Mouse (Mus musculus) liver (tissue): ENCODE measurements around the gene Tufm.
A peak's percentile ranks its signal among the peaks of the same experiment; 100 is the strongest.

ENCODE experiments used
- DNase-seq: peaks from one replicate; pipeline ENCODE4 v3.0.0-alpha.2; 2020; ENCODE audit warnings: mixed read lengths

Gene Tufm

DNA sequence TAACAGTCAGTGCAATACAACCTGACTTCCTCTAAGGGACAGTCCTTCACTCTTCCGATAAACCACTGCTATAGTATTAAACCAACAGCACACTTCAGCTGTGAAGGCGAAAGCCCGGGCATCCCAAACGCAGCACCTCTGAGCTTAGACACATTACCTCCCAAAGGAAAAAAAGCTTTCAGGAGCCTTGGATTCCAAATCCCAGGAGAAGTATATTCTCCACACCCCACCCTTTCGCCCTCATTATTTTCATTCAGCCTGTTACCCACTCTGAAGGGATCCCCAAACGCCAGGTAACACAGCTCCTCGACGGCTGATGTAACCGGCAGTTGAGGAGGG, 14.5 kb downstream of the Tufm start:
- no peak for DNase-seq

DNA sequence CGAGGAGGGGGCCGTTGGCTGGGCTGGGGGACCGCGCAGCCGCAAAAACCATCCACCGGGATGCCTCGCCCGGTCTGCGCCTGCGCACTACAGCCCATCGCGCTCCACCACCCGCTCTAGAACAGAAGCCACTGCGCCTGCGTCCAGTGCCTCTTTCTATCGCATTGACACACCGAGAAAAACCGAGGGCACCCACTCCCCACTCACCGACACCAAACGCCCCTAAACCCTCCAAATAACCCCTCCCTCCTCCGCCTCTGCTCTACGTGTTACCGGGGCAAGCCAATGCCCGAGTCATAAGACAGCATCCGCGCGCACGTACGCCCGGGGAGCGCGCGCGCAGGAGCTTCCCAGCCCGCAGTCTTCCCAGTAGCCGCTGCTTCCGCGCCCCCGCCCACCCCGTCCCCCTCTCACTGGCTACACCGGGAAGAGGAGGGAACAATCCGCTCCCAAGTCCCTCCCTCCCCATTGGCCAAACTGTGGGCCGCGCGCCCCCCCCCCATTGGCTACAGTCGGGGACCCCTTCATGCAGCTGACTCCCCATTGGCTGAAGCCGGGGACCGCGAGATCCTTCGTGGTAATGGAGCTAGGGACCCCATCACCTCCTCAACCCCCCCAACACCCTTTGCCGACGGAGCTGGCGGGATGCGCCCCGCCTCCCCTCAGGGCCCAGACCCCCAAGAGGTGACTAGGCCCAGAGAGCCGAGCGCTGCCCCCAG, 15.0 kb downstream of the Tufm start:
- peak; percentile 96 for DNase-seq

DNA sequence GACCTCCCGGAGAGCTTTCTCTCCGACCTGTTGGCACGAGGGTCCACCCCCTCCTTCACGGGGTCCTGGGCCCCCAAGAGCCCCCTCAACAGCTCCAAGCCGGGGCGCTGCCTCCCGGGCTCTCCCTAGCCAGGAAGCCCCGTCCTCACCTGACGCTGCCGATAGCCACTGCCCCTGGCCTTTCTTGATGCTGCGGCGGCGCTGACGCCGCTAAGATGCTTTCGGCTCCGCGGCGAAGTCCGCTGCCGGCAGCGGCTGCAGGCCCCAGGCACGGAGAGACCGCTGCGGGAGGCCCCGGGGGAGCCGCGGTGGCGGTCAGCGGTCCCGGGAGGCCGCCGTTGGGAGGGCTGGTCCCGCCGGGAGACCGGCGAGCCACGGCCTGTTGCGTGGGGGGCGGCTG, 15.6 kb downstream of the Tufm start:
- no peak for DNase-seq

DNA sequence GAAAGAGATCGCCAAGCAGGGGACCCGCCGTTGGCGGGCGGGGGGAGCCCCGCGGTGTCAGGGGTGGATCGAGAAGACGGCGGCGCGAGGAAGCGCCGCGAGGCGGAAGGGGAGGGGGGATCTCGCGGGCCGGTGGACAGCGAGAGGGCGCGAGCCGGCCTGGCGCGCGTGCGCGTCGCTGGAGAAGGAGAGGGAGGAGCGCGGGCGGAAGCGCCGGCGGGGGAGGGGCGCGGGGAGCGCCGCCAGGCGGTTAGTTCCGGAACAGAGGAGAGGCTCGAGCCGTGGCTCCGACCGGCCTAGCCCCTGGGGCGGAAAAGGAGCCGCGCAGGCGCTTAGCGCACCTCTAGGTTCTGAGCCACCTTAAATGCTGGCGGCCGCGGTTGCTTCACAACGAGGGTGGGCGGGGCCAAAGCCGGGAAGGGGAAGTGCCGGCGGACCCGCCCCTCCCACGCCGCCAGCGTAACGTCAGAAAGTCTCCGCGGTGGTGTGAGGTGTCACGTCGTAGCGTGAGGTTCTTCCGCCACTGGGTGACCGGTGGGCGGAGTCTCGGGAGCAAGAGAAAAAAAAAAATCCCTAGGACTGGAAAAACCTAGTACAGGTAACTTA, 16.2 kb downstream of the Tufm start, which contains the start of gene Atxn2l:
Gene Atxn2l (minus strand): TSS at position 165 of the 606 bp plus-strand sequence.
- DNase-seq, result peak; percentile 99

DNA sequence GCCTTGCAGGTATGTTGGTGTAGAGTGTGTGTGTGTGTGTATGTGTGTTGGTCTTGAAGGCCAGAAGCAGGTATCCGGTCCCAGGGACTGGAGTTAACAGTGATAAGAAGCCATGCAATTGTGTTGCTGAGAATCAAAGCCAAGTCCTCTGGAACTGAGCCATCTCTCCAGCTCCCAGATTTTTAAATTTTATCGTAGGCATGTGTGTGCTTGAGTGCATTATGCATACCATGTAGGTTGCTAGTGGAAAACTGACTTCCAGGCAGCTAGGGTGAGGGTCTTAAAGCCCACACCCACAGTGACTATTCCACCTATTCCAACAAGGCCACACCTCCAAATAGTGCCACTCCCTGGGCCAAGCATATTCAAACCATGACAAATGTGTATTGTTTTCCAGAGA, 17.8 kb downstream of the Tufm start:
- DNase-seq, result no peak

DNA sequence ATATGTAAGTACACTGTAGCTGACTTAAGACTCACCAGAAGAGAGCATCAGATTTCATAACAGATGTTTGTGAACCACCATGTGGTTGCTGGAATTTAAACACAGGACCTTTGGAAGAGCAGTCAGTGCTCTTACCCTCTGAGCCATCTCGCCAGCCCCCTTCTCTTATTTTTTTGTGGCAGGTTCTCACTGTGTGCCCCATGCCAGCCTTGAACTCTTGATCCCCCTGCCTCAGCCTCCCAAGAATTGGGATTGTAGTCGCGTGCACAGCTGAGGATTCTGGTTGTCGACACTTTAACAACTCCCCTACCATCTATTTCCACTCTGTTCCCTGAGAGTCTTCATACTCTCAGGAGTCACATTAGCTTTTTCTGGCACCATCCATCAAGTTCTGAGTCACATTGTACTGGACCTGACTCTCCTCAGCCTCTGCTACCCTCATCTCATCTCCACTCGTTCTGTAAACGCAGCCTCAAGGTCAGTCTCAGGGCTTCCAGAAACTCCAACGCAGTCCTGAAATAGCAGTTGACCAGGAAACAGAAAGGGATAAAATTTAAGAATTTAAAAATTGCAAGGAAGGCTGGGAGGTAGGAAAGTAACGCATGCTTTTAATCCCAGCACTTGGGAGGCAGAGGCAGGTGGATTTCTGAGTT, 20.1 kb downstream of the Tufm start:
- DNase-seq, result no peak

DNA sequence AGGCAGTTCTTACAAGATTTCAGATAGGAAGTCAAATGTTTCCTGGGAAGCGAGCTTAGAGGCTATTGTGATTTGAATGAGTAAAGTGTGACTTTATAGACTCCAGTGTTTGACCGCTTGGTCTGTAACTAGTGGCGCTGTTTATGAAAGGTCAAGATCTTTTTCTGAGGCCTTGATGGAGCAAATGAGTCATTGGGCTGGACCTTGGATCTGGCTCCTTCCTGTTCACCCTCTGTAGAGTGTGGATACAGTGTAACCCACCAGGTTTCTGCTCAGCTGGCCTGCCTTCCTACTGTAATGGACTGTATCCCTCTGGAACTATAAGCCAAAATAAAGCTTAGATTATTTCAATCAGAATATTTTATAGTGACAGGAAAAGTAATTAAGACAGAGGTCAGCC, 24.1 kb downstream of the Tufm start:
- no peak for DNase-seq

DNA sequence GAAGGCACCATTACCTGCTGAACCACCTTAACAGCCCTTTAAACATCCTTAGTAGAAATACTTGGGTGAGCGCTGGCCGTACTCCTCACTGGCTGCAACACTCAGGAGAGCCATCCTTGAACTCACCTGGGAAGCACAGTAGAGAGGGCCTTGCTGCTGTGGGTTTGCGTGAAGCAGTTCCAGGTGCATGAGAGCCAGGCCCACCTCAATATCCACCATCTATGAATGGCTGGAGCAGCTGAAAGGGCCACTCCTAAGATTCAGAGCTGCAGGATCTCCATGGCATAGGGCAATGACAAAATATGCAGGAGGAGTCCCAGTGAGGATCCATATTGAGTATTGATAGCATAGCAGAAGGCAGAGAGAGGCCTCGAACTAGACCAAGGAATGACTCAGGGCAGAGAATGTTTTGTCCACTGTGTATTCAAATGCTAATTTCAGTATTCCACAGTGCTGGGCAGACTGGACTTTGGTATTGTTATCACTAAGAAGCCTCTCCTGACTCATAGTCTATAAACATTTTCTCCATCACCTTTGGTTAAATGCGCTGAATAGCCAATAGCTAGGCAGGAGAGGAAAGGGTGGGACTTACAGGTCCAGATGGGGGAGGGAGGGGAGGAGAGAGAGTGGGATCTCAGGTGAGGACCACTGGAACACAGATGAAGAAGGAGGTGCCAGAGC, 31.2 kb downstream of the Tufm start:
- DNase-seq, result no peak

DNA sequence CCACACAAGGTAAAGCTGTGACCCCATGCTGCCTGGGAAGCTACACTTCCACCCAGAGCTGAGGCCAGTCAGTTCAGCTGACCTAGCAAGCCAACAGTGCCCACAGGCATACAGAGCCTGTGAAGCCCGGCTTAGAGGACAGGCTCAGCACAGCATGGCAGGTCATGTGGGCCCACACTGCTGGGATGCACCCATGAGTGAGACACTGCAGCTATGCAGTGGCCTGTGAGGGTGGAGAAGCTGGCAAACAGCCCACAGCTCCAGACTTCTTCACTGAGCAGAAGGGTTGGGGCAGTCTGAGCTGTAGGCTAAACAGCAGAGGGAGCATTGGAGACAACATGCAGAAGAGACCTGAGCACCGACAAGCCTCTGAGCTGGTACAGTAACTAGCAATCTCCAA, 32.4 kb downstream of the Tufm start:
- no peak for DNase-seq

DNA sequence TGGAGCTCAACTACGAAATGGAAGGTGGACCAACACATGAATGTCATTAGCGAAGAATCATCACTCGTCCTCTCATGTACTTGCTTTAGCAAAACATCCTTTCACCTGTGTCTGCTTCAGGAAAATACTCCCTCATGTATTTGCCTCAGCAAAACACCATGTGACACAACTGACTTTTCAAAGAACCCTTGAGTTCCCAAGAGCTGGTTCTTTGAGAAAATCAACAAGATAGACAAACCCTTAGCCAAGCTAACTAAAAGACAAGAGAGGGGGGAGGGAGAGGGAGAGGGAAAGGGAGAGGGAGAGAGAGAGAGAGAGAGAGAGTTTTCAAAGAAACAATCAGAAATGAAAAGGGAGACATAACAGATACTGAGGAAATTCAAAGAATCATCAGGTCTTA, 36.2 kb downstream of the Tufm start:
- no peak for DNase-seq

DNA sequence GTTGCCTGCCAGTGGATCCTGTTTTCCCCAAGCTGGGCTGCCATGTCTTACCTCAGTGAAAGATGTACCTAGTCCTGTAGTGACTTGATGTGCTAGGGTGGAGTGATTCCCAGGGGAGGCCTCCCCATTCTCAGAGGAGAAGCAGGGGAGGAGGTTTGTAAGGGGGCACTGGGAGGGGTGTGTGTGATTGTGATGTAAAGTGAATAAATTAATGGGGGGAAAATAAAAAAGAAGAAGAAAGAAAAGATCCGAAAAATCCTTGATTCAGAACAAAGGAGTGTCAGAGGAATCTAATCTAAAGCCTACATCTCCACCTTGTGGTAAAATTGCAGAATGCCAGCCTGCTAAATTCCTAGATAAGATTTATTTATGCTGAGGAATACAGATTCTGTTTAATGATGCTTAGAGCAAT, 41.0 kb downstream of the Tufm start:
- DNase-seq, result no peak

DNA sequence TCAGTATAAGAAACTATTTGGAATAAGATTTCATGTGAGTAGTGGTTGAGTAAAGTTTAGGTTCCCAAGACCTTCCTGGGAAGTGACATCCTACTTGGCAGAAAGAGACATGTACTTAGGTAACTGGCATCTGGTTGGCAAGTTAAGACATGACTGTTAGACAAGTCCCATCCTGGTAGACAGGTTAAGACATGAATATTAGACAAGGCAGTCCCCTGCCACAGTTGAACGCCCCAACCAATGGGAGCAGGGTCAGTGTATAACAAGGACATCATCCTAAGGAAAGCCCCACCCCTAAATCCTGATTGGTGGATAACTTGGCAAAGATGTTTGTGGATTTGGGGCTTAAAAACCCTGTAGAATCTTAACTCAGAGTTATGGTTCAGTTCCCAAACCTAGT, 46.3 kb downstream of the Tufm start:
- DNase-seq, result no peak

DNA sequence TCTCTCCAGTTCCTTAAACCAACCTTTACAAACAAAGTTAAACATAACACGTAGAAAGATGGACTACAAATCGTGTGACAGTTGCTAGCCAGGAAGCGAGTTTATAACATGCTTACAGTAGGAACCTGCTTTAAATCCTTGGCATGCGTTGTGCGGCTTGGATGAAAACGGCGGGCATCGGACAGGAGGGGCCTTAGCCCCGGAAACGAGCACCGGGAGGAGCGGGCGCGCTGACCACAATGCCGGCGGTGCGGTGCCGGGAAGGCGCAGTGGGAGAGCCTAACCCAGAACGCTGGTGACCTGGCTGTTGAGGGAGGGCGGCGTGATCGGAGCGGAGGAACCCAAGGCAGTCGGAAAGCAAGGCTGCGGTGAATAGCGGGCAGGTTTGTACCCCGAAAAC, 48.6 kb downstream of the Tufm start:
- DNase-seq, result peak; percentile 19

DNA sequence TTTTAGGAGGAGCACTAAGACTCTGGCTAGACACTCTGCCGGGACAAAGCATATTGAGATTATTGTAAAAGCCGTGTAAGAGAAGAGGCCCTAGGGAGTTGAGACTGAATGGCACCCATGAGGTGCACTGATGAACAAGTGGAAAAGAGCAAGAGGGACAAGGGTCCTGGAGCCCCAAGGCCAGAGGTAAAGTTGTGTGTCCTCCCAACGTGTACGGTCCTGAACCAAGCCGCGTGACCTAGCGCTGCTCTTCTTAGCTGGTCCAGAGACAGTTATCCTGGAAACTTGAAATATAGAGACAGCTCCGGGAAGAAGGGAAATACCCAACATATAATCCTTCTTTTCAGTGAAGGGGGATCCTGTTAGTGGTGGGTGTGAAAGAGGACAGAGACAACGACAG, 49.3 kb downstream of the Tufm start:
- no peak for DNase-seq

DNA sequence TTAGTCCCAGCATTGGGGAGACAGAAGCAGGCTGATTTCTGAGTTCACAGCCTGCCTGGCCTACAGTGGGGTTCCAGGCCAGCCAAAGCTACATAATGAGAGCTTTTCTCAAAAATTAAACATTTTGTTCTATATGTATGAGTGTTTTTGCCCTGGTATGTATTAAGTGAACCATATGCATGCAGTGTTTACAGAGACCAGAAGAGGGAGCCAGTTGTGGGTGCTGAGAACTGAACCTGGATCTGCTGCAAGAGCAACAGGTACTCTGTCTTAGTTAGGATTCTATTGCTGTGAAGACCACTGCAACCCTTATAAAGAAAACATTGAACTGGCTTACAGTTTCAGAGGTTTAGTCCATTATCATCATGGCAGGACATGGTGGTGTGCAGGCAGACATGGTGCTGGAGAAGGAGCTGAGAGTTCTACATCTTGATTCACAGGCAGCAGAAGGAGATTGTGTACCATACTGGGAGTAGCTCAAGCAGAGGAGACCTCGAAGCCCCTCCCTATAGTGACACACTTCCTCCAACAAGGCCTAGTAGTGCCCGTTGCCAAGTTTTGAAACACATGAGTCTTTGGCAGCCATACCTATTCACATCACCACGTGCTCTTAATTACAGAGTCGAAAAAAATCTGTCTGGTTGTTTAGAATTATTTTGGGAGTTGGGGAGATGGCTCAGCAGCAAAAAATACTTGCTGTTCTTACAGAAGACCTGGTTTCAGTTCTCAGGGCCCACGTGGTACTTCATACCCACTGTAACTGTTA, 50.8 kb downstream of the Tufm start:
- peak; percentile 12 for DNase-seq
